Mouse (Mus musculus): ENCODE results near the gene 4930555G01Rik. TPM values are rescaled to one million over a fixed set of nuclear protein-coding genes. Genes with fewer than 3 reads are reported as not detected.

The 4930555G01Rik gene
- 4.0 TPM for polyA plus RNA-seq (2014; fragmentation: Illumina TruSeq; extraction: RNeasy Lipid Tissue Mini Kit (QIAGEN cat#74804); ENCODE audit: low read depth, low replicate concordance)

DNA sequence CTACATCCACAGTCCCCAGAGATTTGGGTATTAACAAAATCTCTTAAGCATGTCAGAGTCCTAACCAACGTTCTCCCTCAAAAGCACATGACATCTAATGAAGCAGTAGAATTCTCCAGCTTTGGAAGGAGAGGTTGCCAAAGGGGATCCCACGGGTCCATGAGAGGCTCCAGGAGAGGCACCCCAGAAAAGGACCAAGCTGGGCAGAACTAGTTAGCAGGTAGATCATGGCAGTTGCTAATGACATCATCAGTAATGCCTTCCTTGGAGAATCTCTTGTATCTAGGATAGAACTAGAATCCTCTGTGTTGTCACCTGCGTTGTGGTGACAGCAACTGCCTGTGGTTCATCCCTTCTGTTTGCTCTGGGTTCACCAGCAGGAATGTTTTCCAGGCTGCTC, at the start of gene 4930555G01Rik:
Gene 4930555G01Rik, plus strand, starts transcription at position 301 of the 400 bp plus-strand sequence.

DNA sequence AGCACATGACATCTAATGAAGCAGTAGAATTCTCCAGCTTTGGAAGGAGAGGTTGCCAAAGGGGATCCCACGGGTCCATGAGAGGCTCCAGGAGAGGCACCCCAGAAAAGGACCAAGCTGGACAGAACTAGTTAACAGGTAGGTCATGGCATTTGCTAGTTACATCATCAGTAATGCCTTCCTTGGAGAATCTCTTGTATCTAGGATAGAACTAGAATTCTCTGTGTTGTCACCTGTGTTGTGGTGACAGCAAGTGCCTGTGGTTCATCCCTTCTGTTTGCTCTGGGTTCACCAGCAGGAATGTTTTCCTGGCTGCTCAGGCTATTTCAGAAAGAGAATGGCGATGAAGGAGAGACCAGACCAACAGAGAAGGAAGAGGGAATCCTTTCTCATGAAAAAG, 34.8 kb upstream of the 4930555G01Rik start, which contains the start of gene Gm3298:
Gene Gm3298, plus strand, starts transcription at position 301 of the 400 bp plus-strand sequence.

DNA sequence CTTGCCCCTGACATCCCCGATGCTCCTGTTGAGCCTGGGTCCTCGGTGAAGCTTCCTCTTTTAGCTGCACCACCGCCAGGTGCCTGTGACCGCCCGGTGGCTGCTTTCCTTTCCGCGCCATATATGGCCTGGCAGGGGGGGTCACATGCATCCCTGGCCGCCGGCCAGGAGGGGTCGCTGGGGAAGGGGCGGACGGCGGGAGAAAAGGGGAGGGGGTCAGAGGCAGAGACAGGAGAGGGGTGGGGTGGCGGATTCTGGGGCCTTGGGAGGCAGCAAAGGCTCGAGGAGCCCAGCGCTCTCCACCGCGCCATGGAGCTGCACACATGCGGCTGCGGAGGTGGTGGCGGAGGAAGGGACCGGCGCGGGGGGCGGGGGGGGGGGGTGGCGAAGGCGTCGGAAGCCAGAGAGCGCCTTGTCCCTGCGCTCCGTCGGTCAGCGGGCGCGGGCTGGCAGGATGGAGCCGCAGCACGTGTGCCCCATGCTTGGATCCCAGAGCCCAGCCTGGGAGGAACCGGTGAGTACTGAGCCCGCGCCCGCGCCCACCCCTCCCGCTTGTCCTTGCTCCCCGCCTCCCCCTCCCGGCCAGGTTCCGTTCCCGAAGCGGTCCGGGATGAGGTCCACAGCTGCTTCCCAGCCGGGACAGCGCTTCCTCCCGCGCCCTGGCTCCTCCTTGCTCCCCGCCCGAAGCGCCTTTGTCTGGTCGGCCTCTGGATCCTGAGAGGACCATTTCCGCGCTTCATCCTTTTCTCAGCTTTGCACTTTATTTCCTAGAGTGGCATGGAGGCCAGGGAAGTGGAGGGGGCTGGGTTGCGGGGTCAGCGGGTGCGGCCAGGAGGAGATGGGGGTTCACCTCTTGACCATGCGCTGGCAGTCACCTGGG, 20.4 kb downstream of the 4930555G01Rik start, which contains the start of gene Gm8281:
Gene Gm8281, plus strand, starts transcription at position 430 of the 880 bp plus-strand sequence.

Other genes with a start within 250 kb of the 4930555G01Rik start
- 0.13 TPM for gene Gm3269, start 212.5 kb upstream of the 4930555G01Rik start, polyA plus RNA-seq (2014; fragmentation: Illumina TruSeq; extraction: RNeasy Lipid Tissue Mini Kit (QIAGEN cat#74804); ENCODE audit: low read depth, low replicate concordance)
- 0.70 TPM for gene Gm3264, start 195.1 kb upstream of the 4930555G01Rik start, polyA plus RNA-seq (2014; fragmentation: Illumina TruSeq; extraction: RNeasy Lipid Tissue Mini Kit (QIAGEN cat#74804); ENCODE audit: low read depth, low replicate concordance)
- 0.24 TPM for gene Gm3278, start 158.2 kb upstream of the 4930555G01Rik start, polyA plus RNA-seq (2014; fragmentation: Illumina TruSeq; extraction: RNeasy Lipid Tissue Mini Kit (QIAGEN cat#74804); ENCODE audit: low read depth, low replicate concordance)
- gene Gm8297, start 66.7 kb upstream of the 4930555G01Rik start, polyA plus RNA-seq (2014; fragmentation: Illumina TruSeq; extraction: RNeasy Lipid Tissue Mini Kit (QIAGEN cat#74804); ENCODE audit: low read depth, low replicate concordance), result 70.4 TPM
- gene Gm3298, start 34.7 kb upstream of the 4930555G01Rik start, polyA plus RNA-seq (2014; fragmentation: Illumina TruSeq; extraction: RNeasy Lipid Tissue Mini Kit (QIAGEN cat#74804); ENCODE audit: low read depth, low replicate concordance), result not detected
- 4.1 TPM for gene Gm8281, start 20.4 kb downstream of the 4930555G01Rik start, polyA plus RNA-seq (2014; fragmentation: Illumina TruSeq; extraction: RNeasy Lipid Tissue Mini Kit (QIAGEN cat#74804); ENCODE audit: low read depth, low replicate concordance)
- 34.0 TPM for gene Gm8279, start 80.9 kb downstream of the 4930555G01Rik start, polyA plus RNA-seq (2014; fragmentation: Illumina TruSeq; extraction: RNeasy Lipid Tissue Mini Kit (QIAGEN cat#74804); ENCODE audit: low read depth, low replicate concordance)
- gene Gm3317, start 113.9 kb downstream of the 4930555G01Rik start, polyA plus RNA-seq (2014; fragmentation: Illumina TruSeq; extraction: RNeasy Lipid Tissue Mini Kit (QIAGEN cat#74804); ENCODE audit: low read depth, low replicate concordance), result not detected
- 0.20 TPM for gene Gm8271, start 135.2 kb downstream of the 4930555G01Rik start, polyA plus RNA-seq (2014; fragmentation: Illumina TruSeq; extraction: RNeasy Lipid Tissue Mini Kit (QIAGEN cat#74804); ENCODE audit: low read depth, low replicate concordance)
- gene Gm3526, start 210.0 kb downstream of the 4930555G01Rik start, polyA plus RNA-seq (2014; fragmentation: Illumina TruSeq; extraction: RNeasy Lipid Tissue Mini Kit (QIAGEN cat#74804); ENCODE audit: low read depth, low replicate concordance), result 2.9 TPM